Mouse (Mus musculus): ENCODE measurements around the gene Chst4. TPM values are rescaled to one million over a fixed set of nuclear protein-coding genes. Genes with fewer than 3 reads are reported as not detected.

The Chst4 gene
- total RNA-seq (2023; ENCODE audit: inconsistent age): not detected in 4 replicates

GRCm38 (mm10) chr8:110039659-110040058 lies at the start of gene Chst4:
Gene Chst4 (minus strand): TSS chr8:110039740.

GRCm38 (mm10) chr8:110079282-110080221 lies 40.0 kb upstream of the Chst4 start, which contains the start of gene Zfp612:
Gene Zfp612 (plus strand): TSS chr8:110079746.

DNA sequence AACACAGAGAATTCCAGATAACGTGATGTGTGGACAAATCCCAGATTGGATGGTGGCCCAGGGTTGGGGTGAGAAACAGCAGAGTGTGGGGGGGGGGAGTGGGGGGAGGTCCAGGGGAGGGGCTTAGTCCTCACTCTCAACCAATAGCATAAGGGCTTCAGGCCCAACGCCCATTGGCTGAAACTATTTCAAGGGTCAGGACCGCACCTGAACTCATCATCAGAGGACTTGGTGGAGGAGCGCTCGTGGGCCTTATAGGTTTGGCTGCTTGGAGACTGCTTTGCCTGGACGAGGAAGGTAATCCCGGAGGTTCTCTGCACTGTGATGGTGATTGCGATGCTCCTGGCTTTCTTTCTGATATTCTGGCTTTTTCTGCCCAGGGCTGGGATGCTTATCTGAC lies 49.3 kb downstream of the Chst4 start, which contains the start of gene Tat:
Tat (plus strand) TSS at position 214 of the 400 bp plus-strand sequence.

Other genes starting within 250 kb of the Chst4 start
- 15.0 to 21.4 TPM (median 19.2 TPM) in 4 replicates for gene Phlpp2, start 171.2 kb downstream of the Chst4 start, total RNA-seq (2023; ENCODE audit: inconsistent age)
- not detected in 4 replicates for gene Marveld3, start 77.5 kb downstream of the Chst4 start, total RNA-seq (2023; ENCODE audit: inconsistent age)
- gene Tat, start 49.3 kb downstream of the Chst4 start, total RNA-seq (2023; ENCODE audit: inconsistent age): not detected in 4 replicates
- gene Zfp612, start 40.0 kb upstream of the Chst4 start, total RNA-seq (2023; ENCODE audit: inconsistent age): 5.8 to 6.3 TPM (median 6.1 TPM) in 4 replicates
- gene Gm21964, start 61.5 kb upstream of the Chst4 start, total RNA-seq (2023; ENCODE audit: inconsistent age): not detected in 4 replicates
- not detected in 4 replicates for gene Gm17720, start 63.0 kb upstream of the Chst4 start, total RNA-seq (2023; ENCODE audit: inconsistent age)
- not detected in 4 replicates for gene Calb2, start 128.5 kb upstream of the Chst4 start, total RNA-seq (2023; ENCODE audit: inconsistent age)
- 13.5 to 16.0 TPM (median 15.3 TPM) in 4 replicates for gene Cmtr2, start 175.9 kb upstream of the Chst4 start, total RNA-seq (2023; ENCODE audit: inconsistent age)
- gene Hydin, start 227.2 kb upstream of the Chst4 start, total RNA-seq (2023; ENCODE audit: inconsistent age): not detected in 4 replicates

Measured in B cell, adult (primary cell).